Mouse (Mus musculus) intestine, embryonic 14.5 days (tissue): Measurements from ENCODE around the gene Ntrk3. TPM values are rescaled to one million over a fixed set of nuclear protein-coding genes. Genes with fewer than 3 reads are reported as not detected.

ENCODE experiments used
- polyA plus RNA-seq: library from polyadenylated mRNA; unstranded; fragments of >200 nt; fragmentation: Nextera tagmentation; extraction: Ambion mirVana; gene quantifications from 2 replicates; pipeline ENCODE4 v1.2.1, GENCODE M21; 2014

Gene Ntrk3
- polyA plus RNA-seq, 1 experiment from 2014 or later, result 4.5 TPM

Other genes with a start within 250 kb of the Ntrk3 start
- 71.7 and 73.6 TPM in 2 replicates for gene Mrps11, start 45.1 kb upstream of the Ntrk3 start, polyA plus RNA-seq
- 82.0 and 85.4 TPM in 2 replicates for gene Mrpl46, start 45.5 kb upstream of the Ntrk3 start, polyA plus RNA-seq
- gene Det1, start 109.3 kb upstream of the Ntrk3 start, polyA plus RNA-seq, result 16.7 and 19.1 TPM in 2 replicates
- 34.2 and 37.4 TPM in 2 replicates for gene Aen, start 157.8 kb upstream of the Ntrk3 start, polyA plus RNA-seq
- 1.4 and 3.2 TPM in 2 replicates for gene Isg20, start 175.4 kb upstream of the Ntrk3 start, polyA plus RNA-seq